Mouse (Mus musculus): Measurements from ENCODE around the gene Zc3h12d. TPM values are rescaled to one million over a fixed set of nuclear protein-coding genes. Genes with fewer than 3 reads are reported as not detected.

Gene Zc3h12d
- polyA plus RNA-seq, 1 experiment from 2014 or later: 0.12 TPM

DNA sequence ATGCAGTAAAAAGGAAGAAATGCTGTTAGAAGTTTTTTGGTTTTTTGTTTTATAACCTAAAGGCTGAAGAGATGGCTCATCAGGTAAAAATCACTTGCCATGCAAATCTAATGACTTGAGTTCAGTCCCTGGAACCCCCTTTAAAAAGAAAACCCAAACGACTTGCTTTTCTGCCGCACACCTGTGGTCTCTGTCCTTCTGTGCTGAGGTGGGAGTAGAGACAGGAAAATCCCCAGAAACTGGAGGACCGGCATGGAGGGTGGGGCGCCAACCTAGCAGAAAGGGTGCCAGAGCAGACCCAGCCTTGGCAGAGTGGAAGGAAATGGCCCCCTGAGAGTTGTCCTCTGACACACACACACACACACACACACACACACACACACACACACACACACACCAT, 13.6 kb upstream of the Zc3h12d start:
- Histone ChIP-seq H3K36me3 (ENCODE audit: control insufficient read depth, insufficient read depth, low read length) (no peaks in the 10 kb centered on the region; the same call in 1 of the 2 replicates), H3K4me2 (ENCODE audit: low read depth) (no peak overlapping the region), H3K9ac (ENCODE audit: low read length) (no peak overlapping the region), H3K4me3 (ENCODE audit: low read depth, low read length) (no peak overlapping the region), H3K4me1 (ENCODE audit: control insufficient read depth, insufficient read depth, low read length) (no peaks in the 10 kb centered on the region), H3K9me3 (ENCODE audit: control insufficient read depth, low read length) (no peaks in the 10 kb centered on the region), H3K27ac (ENCODE audit: low read depth, low read length) (no peak overlapping the region), H3K27me3 (ENCODE audit: control insufficient read depth, insufficient read depth, low read length) (no peaks in the 10 kb centered on the region)
- no peak for DNase-seq (ENCODE audit: low spot score)
- 96% methylated on average over 4 of the region's 4 CpGs for WGBS
- ATAC-seq (ENCODE audit: insufficient read depth, low FRiP score, low TSS enrichment): no peak

DNA sequence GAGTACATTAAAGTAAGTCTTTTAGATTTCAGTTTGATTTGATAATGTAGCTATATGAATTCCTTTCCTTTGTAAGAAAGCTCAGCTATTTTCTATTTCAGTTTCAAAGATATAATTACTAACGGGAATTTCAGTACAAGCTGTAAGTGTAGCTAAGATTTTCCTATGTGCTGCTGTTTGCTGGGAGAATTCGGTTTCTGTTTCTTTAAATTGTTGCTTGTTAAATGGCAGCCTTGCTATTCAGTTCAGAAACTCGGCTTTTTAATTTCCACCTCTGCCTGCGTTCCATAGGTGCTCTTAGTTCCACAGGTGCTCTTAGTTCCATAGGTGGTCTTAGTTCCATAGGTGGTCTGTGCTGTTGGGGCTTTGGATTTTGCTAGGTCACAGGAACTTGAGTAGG, 13.1 kb upstream of the Zc3h12d start:
- no peaks in the 10 kb centered on the region for H3K9me3 ChIP-seq (ENCODE audit: control insufficient read depth, low read length)
- H3K27ac ChIP-seq (ENCODE audit: low read depth, low read length): no peak overlapping the region
- WGBS: 94% methylated on average over 4 of the region's 4 CpGs
- H3K36me3 ChIP-seq (ENCODE audit: control insufficient read depth, insufficient read depth, low read length): no peaks in the 10 kb centered on the region; the same call in 1 of the 2 replicates
- no peaks in the 10 kb centered on the region for H3K4me1 ChIP-seq (ENCODE audit: control insufficient read depth, insufficient read depth, low read length)
- ATAC-seq (ENCODE audit: insufficient read depth, low FRiP score, low TSS enrichment): no peak
- no peaks in the 10 kb centered on the region for H3K27me3 ChIP-seq (ENCODE audit: control insufficient read depth, insufficient read depth, low read length)
- H3K9ac ChIP-seq (ENCODE audit: low read length): no peak overlapping the region
- no peak for DNase-seq (ENCODE audit: low spot score)
- H3K4me3 ChIP-seq (ENCODE audit: low read depth, low read length): no peak overlapping the region
- H3K4me2 ChIP-seq (ENCODE audit: low read depth): no peak overlapping the region

DNA sequence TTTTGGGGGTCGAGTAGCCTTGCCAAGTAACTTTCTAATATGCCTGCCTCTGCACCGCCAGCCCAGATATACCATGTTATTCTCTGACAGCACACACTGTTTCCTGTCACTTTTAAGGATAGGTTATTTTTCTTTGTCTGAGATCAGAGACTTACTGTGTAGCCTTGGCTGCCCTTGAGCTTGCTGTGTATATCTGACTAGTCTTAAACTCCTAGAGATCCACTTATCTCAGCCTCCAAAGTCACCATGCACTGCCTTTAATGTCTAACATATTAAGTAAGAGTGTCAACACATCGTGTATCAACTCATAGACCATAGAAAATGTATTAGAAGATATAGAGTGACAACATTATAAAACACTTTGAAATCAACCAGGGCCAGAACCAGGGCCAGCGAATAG, 12.7 kb upstream of the Zc3h12d start:
- DNase-seq (ENCODE audit: low spot score) (no peak), ATAC-seq (ENCODE audit: insufficient read depth, low FRiP score, low TSS enrichment) (no peak)
- Histone ChIP-seq H3K9me3 (ENCODE audit: control insufficient read depth, low read length) (no peaks in the 10 kb centered on the region), H3K4me3 (ENCODE audit: low read depth, low read length) (no peak overlapping the region), H3K27me3 (ENCODE audit: control insufficient read depth, insufficient read depth, low read length) (no peaks in the 10 kb centered on the region), H3K9ac (ENCODE audit: low read length) (no peak overlapping the region), H3K36me3 (ENCODE audit: control insufficient read depth, insufficient read depth, low read length) (no peaks in the 10 kb centered on the region; the same call in 1 of the 2 replicates), H3K27ac (ENCODE audit: low read depth, low read length) (no peak overlapping the region), H3K4me2 (ENCODE audit: low read depth) (no peak overlapping the region), H3K4me1 (ENCODE audit: control insufficient read depth, insufficient read depth, low read length) (no peaks in the 10 kb centered on the region)
- WGBS: 96% methylated on average over 4 of the region's 4 CpGs

DNA sequence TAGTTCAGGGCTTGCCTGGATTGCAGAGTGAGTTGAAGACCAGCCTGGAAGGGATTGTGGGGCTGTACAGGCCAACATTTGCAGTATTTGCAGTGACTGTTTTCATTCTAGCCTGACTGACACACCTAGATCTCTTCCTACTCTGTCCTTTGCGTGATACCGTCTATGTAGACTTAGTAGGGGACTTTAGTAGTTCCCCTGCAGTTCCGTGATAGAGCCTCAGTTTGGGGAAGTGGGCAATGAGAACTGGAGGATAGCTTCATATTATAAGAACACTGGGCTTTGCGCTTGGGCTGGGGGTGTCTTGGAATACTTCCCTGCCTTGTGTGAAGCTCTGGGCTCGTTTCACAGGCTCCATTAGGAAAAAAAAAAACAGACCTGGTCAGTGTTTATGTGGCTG, 12.1 kb upstream of the Zc3h12d start:
- H3K9ac ChIP-seq (ENCODE audit: low read length): no peak overlapping the region
- no peak overlapping the region for H3K4me3 ChIP-seq (ENCODE audit: low read depth, low read length)
- no peaks in the 10 kb centered on the region; the same call in 1 of the 2 replicates for H3K36me3 ChIP-seq (ENCODE audit: control insufficient read depth, insufficient read depth, low read length)
- no peak overlapping the region for H3K4me2 ChIP-seq (ENCODE audit: low read depth)
- 94% methylated on average over 5 of the region's 5 CpGs for WGBS
- H3K27me3 ChIP-seq (ENCODE audit: control insufficient read depth, insufficient read depth, low read length): no peaks in the 10 kb centered on the region
- no peak overlapping the region for H3K27ac ChIP-seq (ENCODE audit: low read depth, low read length)
- DNase-seq (ENCODE audit: low spot score) (no peak), ATAC-seq (ENCODE audit: insufficient read depth, low FRiP score, low TSS enrichment) (no peak)
- H3K4me1 ChIP-seq (ENCODE audit: control insufficient read depth, insufficient read depth, low read length): no peaks in the 10 kb centered on the region
- no peaks in the 10 kb centered on the region for H3K9me3 ChIP-seq (ENCODE audit: control insufficient read depth, low read length)

DNA sequence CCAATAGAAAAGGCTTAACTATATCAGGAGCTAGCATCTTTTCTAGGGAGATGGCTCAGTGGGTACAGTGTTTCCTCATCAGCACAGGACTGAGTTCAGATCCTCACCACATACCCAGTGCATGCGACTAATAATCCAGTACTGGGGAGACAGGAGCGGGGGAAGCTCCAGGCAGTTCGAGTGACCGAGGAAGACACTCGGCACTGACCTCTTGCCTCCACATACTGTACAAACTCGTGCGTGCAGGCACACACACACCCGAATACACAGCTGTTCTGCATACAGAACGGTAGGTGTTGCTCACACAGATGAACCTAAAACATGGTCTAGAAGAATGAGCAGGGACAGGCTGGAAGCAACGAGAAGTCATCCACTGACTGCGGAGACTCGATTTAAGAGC, 10.3 kb upstream of the Zc3h12d start:
- Histone ChIP-seq H3K4me1 (ENCODE audit: control insufficient read depth, insufficient read depth, low read length) (no peaks in the 10 kb centered on the region), H3K4me3 (ENCODE audit: low read depth, low read length) (no peak overlapping the region), H3K4me2 (ENCODE audit: low read depth) (no peak overlapping the region), H3K9me3 (ENCODE audit: control insufficient read depth, low read length) (no peaks in the 10 kb centered on the region), H3K27ac (ENCODE audit: low read depth, low read length) (no peak overlapping the region), H3K36me3 (ENCODE audit: control insufficient read depth, insufficient read depth, low read length) (no peaks in the 10 kb centered on the region; the same call in 1 of the 2 replicates), H3K9ac (ENCODE audit: low read length) (no peak overlapping the region), H3K27me3 (ENCODE audit: control insufficient read depth, insufficient read depth, low read length) (no peaks in the 10 kb centered on the region)
- 97% methylated on average over 12 of the region's 12 CpGs for WGBS
- no peak for DNase-seq (ENCODE audit: low spot score)
- no peak for ATAC-seq (ENCODE audit: insufficient read depth, low FRiP score, low TSS enrichment)

DNA sequence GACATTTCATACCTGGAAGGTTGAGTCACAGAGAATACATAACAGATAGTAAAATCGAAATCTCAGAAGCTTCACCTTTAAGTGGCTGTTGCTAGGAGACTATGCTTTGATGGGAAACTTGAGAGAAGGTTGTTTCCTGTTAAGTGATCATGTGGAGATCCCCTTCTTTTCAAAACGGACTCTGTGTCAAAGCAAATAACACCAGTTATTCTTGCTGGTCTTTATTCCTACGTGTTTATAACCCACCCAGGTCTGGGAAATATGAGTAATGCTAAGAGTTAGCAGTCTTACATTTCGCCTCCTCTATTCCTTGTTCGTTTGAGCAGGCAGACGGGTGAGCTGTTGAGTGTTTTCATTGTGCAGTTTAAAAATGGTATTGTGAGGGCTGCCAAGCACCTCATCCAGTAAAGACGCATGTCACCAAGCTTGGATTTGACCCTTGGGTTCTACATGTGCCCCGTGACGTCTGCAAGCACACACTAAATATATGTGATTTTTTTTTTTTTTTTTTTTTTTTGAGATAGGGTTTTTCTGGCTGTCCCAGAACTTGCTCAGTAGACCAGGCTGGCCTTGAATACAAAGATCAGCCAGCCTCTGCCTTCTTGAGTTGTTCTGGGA, 7.5 kb upstream of the Zc3h12d start:
- Histone ChIP-seq H3K4me3 (ENCODE audit: low read depth, low read length) (no peak overlapping the region), H3K9ac (ENCODE audit: low read length) (no peak overlapping the region), H3K4me1 (ENCODE audit: control insufficient read depth, insufficient read depth, low read length) (no peaks in the 10 kb centered on the region), H3K4me2 (ENCODE audit: low read depth) (no peak overlapping the region), H3K27me3 (ENCODE audit: control insufficient read depth, insufficient read depth, low read length) (no peaks in the 10 kb centered on the region), H3K27ac (ENCODE audit: low read depth, low read length) (no peak overlapping the region), H3K9me3 (ENCODE audit: control insufficient read depth, low read length) (no peaks in the 10 kb centered on the region), H3K36me3 (ENCODE audit: control insufficient read depth, insufficient read depth, low read length) (no peaks in the 10 kb centered on the region; the same call in 1 of the 2 replicates)
- DNase-seq (ENCODE audit: low spot score): no peak
- WGBS: 89% methylated on average over 9 of the region's 9 CpGs
- no peak for ATAC-seq (ENCODE audit: insufficient read depth, low FRiP score, low TSS enrichment)

DNA sequence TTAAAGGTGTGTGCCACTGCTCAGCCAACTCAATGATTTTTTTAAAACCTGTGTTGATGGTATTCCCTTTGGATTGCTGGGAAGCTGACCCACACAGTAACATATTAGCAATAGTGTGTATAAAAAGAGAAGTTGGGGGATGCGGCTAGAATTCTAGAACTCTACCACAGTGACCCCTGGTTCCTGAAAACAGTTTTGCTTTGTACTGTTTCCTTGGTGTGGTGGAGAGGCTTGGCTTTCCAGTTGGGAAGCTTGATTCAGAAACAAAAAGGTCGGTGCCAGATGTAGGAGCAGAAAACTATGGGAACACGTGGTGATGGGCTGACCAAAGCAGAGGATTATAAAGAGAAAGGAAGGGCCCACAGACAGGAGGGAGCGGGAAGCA, 7.0 kb upstream of the Zc3h12d start:
- Histone ChIP-seq H3K27me3 (ENCODE audit: control insufficient read depth, insufficient read depth, low read length) (no peaks in the 10 kb centered on the region), H3K4me1 (ENCODE audit: control insufficient read depth, insufficient read depth, low read length) (no peaks in the 10 kb centered on the region), H3K9me3 (ENCODE audit: control insufficient read depth, low read length) (no peaks in the 10 kb centered on the region), H3K4me3 (ENCODE audit: low read depth, low read length) (no peak overlapping the region), H3K27ac (ENCODE audit: low read depth, low read length) (no peak overlapping the region), H3K36me3 (ENCODE audit: control insufficient read depth, insufficient read depth, low read length) (no peaks in the 10 kb centered on the region; the same call in 1 of the 2 replicates), H3K4me2 (ENCODE audit: low read depth) (no peak overlapping the region), H3K9ac (ENCODE audit: low read length) (no peak overlapping the region)
- 97% methylated on average over 4 of the region's 4 CpGs for WGBS
- no peak for ATAC-seq (ENCODE audit: insufficient read depth, low FRiP score, low TSS enrichment)
- no peak for DNase-seq (ENCODE audit: low spot score)

DNA sequence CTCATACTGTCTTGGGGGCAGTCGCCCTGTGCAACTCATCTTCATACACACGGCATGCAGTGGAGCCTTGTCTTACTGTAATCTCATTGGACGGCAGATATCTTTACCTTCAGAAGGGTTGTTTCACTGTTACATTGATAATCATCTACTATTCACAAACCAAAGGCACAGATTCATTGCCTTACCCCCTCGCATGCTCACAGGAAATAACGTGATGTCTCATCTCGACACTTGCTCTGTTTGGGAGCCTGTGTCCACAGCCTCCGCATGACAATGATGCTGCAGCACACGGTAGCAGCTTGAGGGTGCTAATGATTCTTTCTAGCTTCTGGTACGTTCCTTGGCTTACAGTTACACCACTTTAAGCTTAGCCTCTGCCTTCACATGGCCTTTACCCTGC, 6.2 kb upstream of the Zc3h12d start:
- Histone ChIP-seq H3K36me3 (ENCODE audit: control insufficient read depth, insufficient read depth, low read length) (no peaks in the 10 kb centered on the region; the same call in 1 of the 2 replicates), H3K4me2 (ENCODE audit: low read depth) (no peak overlapping the region), H3K4me1 (ENCODE audit: control insufficient read depth, insufficient read depth, low read length) (no peaks in the 10 kb centered on the region), H3K4me3 (ENCODE audit: low read depth, low read length) (no peak overlapping the region), H3K9ac (ENCODE audit: low read length) (no peak overlapping the region), H3K9me3 (ENCODE audit: control insufficient read depth, low read length) (no peaks in the 10 kb centered on the region), H3K27me3 (ENCODE audit: control insufficient read depth, insufficient read depth, low read length) (no peaks in the 10 kb centered on the region), H3K27ac (ENCODE audit: low read depth, low read length) (no peak overlapping the region)
- ATAC-seq (ENCODE audit: insufficient read depth, low FRiP score, low TSS enrichment) (no peak), DNase-seq (ENCODE audit: low spot score) (no peak)
- WGBS: 93% methylated on average over 9 of the region's 9 CpGs

DNA sequence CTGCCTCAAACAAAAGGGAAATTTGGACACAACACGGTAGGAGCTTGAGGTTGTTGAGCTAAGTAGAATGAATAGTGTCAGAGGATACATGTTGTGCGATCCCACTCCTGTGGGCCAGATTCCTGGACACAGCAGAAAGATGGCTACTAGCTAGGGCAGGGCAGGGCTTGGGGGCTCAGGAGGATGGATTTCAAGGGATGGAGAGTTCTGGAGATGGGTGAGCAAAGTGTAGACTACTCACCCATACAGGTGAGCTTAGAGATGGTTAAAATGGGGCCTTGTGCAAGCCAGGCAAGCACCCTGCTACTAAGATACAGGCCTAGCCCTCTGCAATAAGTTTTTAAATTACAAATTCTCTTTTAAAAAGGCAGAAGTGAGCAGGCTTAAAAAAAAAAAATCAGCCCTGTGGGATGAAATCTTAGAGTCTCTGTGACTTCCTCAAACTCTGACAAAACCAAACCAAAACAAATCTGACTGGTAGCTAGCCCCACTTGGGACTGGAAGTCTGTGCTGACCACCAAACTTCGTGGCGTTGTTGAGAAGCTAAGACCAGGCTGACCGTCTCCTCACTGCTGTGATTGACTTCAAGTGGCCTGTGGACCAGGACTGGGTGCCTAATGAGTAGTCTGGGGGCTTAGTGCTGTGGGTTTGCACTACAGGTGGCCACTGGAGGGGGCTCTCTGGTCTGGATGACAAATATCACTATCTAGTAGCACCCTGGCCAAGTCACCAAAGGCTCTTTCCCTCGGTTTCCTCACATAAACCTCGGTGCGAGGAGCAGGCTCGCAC, 1.3 kb downstream of the Zc3h12d start:
- DNase-seq (ENCODE audit: low spot score): no peak
- H3K27ac ChIP-seq (ENCODE audit: low read depth, low read length): no peak overlapping the region
- H3K27me3 ChIP-seq (ENCODE audit: control insufficient read depth, insufficient read depth, low read length): no peaks in the 10 kb centered on the region
- no peak overlapping the region for H3K4me3 ChIP-seq (ENCODE audit: low read depth, low read length)
- no peaks in the 10 kb centered on the region for H3K4me1 ChIP-seq (ENCODE audit: control insufficient read depth, insufficient read depth, low read length)
- no peaks in the 10 kb centered on the region for H3K36me3 ChIP-seq (ENCODE audit: control insufficient read depth, insufficient read depth, low read length)
- no peak overlapping the region for H3K4me2 ChIP-seq (ENCODE audit: low read depth)
- H3K9ac ChIP-seq (ENCODE audit: low read length): no peak overlapping the region
- WGBS: 85% methylated on average over 9 of the region's 9 CpGs
- no peaks in the 10 kb centered on the region for H3K9me3 ChIP-seq (ENCODE audit: control insufficient read depth, low read length)
- ATAC-seq (ENCODE audit: insufficient read depth, low FRiP score, low TSS enrichment): no peak

Measured in neural tube, embryonic 11.5 days (tissue).